Mouse (Mus musculus) intestine, embryonic 15.5 days (tissue): Measurements from ENCODE around the gene Gm5788. TPM values are rescaled to one million over a fixed set of nuclear protein-coding genes. Genes with fewer than 3 reads are reported as not detected.

ENCODE experiments used
- ATAC-seq: fragments of 200-750 bp; cut with Nextera tagmentation; 2 replicates; pipeline ENCODE4 v1.8.0; 2017; ENCODE audit warnings: moderate TSS enrichment, moderate library complexity
- H3K27ac ChIP-seq: fragments of 300-500 bp; sonication (generic); 2 replicates; pipeline ENCODE4 v1.5.1; 2015; ENCODE audit warnings: mild to moderate bottlenecking, inconsistent platforms
- H3K27me3 ChIP-seq: fragments of 300-500 bp; sonication (generic); replicated peaks from 2 replicates; pipeline ENCODE4 v1.6.1; 2015; ENCODE audit warnings: inconsistent platforms
- H3K36me3 ChIP-seq: fragments of 300-500 bp; sonication (generic); 2 replicates; pipeline ENCODE4 v1.6.1; 2015; ENCODE audit warnings: inconsistent platforms
- H3K4me1 ChIP-seq: fragments of 300-500 bp; sonication (generic); replicated peaks from 2 replicates; pipeline ENCODE4 v1.6.1; 2015; ENCODE audit warnings: inconsistent platforms
- H3K4me2 ChIP-seq: fragments of 300-500 bp; sonication (generic); replicated peaks from 2 replicates; pipeline ENCODE4 v1.6.1; 2015; ENCODE audit warnings: mild to moderate bottlenecking, inconsistent platforms
- H3K4me3 ChIP-seq: fragments of 300-500 bp; sonication (generic); replicated peaks from 2 replicates; pipeline ENCODE4 v1.5.1; 2015; ENCODE audit warnings: inconsistent platforms
- H3K9ac ChIP-seq: fragments of 300-500 bp; sonication (generic); 2 replicates; pipeline ENCODE4 v1.6.1; 2015; ENCODE audit warnings: inconsistent platforms
- H3K9me3 ChIP-seq: fragments of 300-500 bp; sonication (generic); 2 replicates; pipeline ENCODE4 v1.6.1; 2016; ENCODE audit warnings: inconsistent platforms
- WGBS: fragments of 180-500 bp; shearing (Covaris S2); methylation state at CpG from one replicate; pipeline ENCODE4 v1.1.7; 2015; 5-methylcytosine and 5-hydroxymethylcytosine counted together
- polyA plus RNA-seq: library from polyadenylated mRNA; unstranded; fragments of >200 nt; fragmentation: Nextera tagmentation; extraction: Ambion mirVana; gene quantifications from 2 replicates; pipeline ENCODE4 v1.2.1, GENCODE M21; 2015

Gene Gm5788
- polyA plus RNA-seq, 1 experiment from 2014 or later = not detected

- ATAC-seq = no peak
- no peaks in the 10 kb centered on the region for H3K27me3 ChIP-seq
- WGBS = 76% methylated on average over 3 of the region's 3 CpGs
Measured at GRCm38 (mm10) chr12:87543927-87544326, 49.4 kb downstream of the Gm5788 start.

More at GRCm38 (mm10) chr12:87543927-87544326, 49.4 kb downstream of the Gm5788 start:
- H3K4me1 ChIP-seq = no peaks in the 10 kb centered on the region
- no peak overlapping the region for H3K27ac ChIP-seq
- H3K4me2 ChIP-seq = no peak overlapping the region
- H3K9me3 ChIP-seq = no peaks in the 10 kb centered on the region
- no peaks in the 10 kb centered on the region for H3K36me3 ChIP-seq
- no peak overlapping the region for H3K4me3 ChIP-seq
- H3K9ac ChIP-seq = no peak overlapping the region

Other genes starting within 250 kb of the Gm5788 start
- 36.6 and 40.1 TPM in 2 replicates for gene Vipas39, start 228.5 kb upstream of the Gm5788 start, polyA plus RNA-seq
- 228 and 230 TPM in 2 replicates for gene Ahsa1, start 228.2 kb upstream of the Gm5788 start, polyA plus RNA-seq
- 0.49 and 0.55 TPM in 2 replicates for gene Ism2, start 195.0 kb upstream of the Gm5788 start, polyA plus RNA-seq
- gene Sptlc2, start 106.4 kb upstream of the Gm5788 start, polyA plus RNA-seq = 115 and 119 TPM in 2 replicates
- 290 and 308 TPM in 2 replicates for gene Slirp, start 50.8 kb upstream of the Gm5788 start, polyA plus RNA-seq
- gene Alkbh1, start 50.7 kb upstream of the Gm5788 start, polyA plus RNA-seq = 48.3 and 50.6 TPM in 2 replicates
- gene Snw1, start 22.4 kb upstream of the Gm5788 start, polyA plus RNA-seq = 108 and 119 TPM in 2 replicates
- not detected in 2 replicates for gene Gm8300, start 19.6 kb downstream of the Gm5788 start, polyA plus RNA-seq
- gene Oog1, start 108.0 kb downstream of the Gm5788 start, polyA plus RNA-seq = not detected in 2 replicates
- gene Gm4027, start 124.1 kb downstream of the Gm5788 start, polyA plus RNA-seq = not detected in 2 replicates
- gene Gm16381, start 149.9 kb downstream of the Gm5788 start, polyA plus RNA-seq = not detected in 2 replicates